Mouse (Mus musculus) liver, embryonic 14.5 days (tissue): ENCODE results near the gene Lrrc40. TPM values are rescaled to one million over a fixed set of nuclear protein-coding genes. Genes with fewer than 3 reads are reported as not detected.
"Not testable (repeated sequence)": the region's sequence is repeated elsewhere in the genome, so short reads cannot be mapped to it uniquely, and the experiment has no call there.

ENCODE experiments used
- ATAC-seq: fragments of 200-750 bp; cut with Nextera tagmentation; 2 replicates; pipeline ENCODE4 v1.8.0; 2017; ENCODE audit warnings: moderate number of reproducible peaks, mild to moderate bottlenecking, moderate library complexity; ENCODE audit not compliant: insufficient read depth
- DNase-seq, 3 experiments: peaks; one replicate each; pipeline ENCODE4 v3.0.0-alpha.2; 2012 to 2013; ENCODE audit warnings: low read depth in 3 of 3, low spot score in 3 of 3
- H3K27ac ChIP-seq: fragments of 300-500 bp; sonication (generic); 2 replicates; pipeline ENCODE4 v1.5.1; 2014; ENCODE audit warnings: moderate library complexity, mild to moderate bottlenecking, control low read depth, inconsistent platforms
- H3K27me3 ChIP-seq: fragments of 300-500 bp; sonication (generic); 2 replicates; pipeline ENCODE4 v1.6.1; 2014; ENCODE audit warnings: mild to moderate bottlenecking, low read length, moderate library complexity; ENCODE audit not compliant: control insufficient read depth, insufficient read depth
- H3K36me3 ChIP-seq: fragments of 300-500 bp; sonication (generic); replicated peaks from 2 replicates; pipeline ENCODE4 v1.6.1; 2014; ENCODE audit warnings: low read depth; ENCODE audit not compliant: control insufficient read depth, insufficient read depth
- H3K4me1 ChIP-seq, 2 experiments: fragments of 200-500 bp in 1 of 2; fragments of 300-500 bp in 1 of 2; sonication (generic) in 1 of 2; replicated peaks; 2 replicates each; pipeline ENCODE4 v1.6.1; 2012 to 2014; ENCODE audit warnings: antibody characterized with exemption in 1 of 2, inconsistent platforms in 1 of 2, low read length in 1 of 2; ENCODE audit not compliant: control insufficient read depth in 2 of 2, insufficient read depth in 2 of 2
- H3K4me2 ChIP-seq: fragments of 300-500 bp; sonication (generic); 2 replicates; pipeline ENCODE4 v1.6.1; 2014; ENCODE audit warnings: low read depth, mild to moderate bottlenecking, control low read depth, moderate library complexity
- H3K4me3 ChIP-seq, 2 experiments: fragments of 200-500 bp in 1 of 2; fragments of 300-500 bp in 1 of 2; sonication (generic) in 1 of 2; 2 replicates each; pipeline ENCODE4 v1.5.1; 2012 to 2014; ENCODE audit warnings: low read depth in 2 of 2, low read length in 2 of 2, mild to moderate bottlenecking in 2 of 2, control low read depth in 1 of 2, inconsistent platforms in 1 of 2, moderate library complexity in 1 of 2; ENCODE audit not compliant: insufficient read depth in 1 of 2
- H3K9ac ChIP-seq: fragments of 300-500 bp; sonication (generic); replicated peaks from 2 replicates; pipeline ENCODE4 v1.6.1; 2014; ENCODE audit warnings: mild to moderate bottlenecking, control low read depth, moderate library complexity
- H3K9me3 ChIP-seq: fragments of 300-500 bp; sonication (generic); 2 replicates; pipeline ENCODE4 v1.6.1; 2016; ENCODE audit warnings: low read length, mixed read lengths; ENCODE audit not compliant: control insufficient read depth
- CTCF ChIP-seq: IDR thresholded peaks from 2 replicates; pipeline ENCODE4 v1.5.1; 2016; ENCODE audit warnings: antibody characterized with exemption, low read depth, control low read depth
- EP300 ChIP-seq: IDR thresholded peaks from 2 replicates; pipeline ENCODE4 v1.6.1; 2016; ENCODE audit warnings: antibody characterized with exemption, low read depth
- WGBS: fragments of 180-500 bp; shearing (Covaris S2); extraction: QIAGEN DNeasy Blood & Tissue Kit; methylation state at CpG from one replicate; pipeline ENCODE4 v1.1.7; 2014; ENCODE audit not compliant: insufficient replicate concordance; 5-methylcytosine and 5-hydroxymethylcytosine counted together
- polyA plus RNA-seq, 2 experiments: library from polyadenylated mRNA; depleted of rRNA in 1 of 2; stranded (reverse) in 1 of 2; unstranded in 1 of 2; fragments of >200 nt; fragmentation: Nextera tagmentation in 1 of 2; extraction: Ambion mirVana in 1 of 2; gene quantifications; 2 replicates each; pipeline versions ENCODE4 v1.2.1 to v1.2.3; 2012 to 2014

Gene Lrrc40
- polyA plus RNA-seq, 2 experiments = 10.0 to 22.5 TPM

- ATAC-seq (no peak), DNase-seq (no peak)
- Histone ChIP-seq H3K4me3 (no peak overlapping the region), H3K9me3 (no peaks in the 10 kb centered on the region), H3K36me3 (no peaks in the 10 kb centered on the region), H3K4me1 (no peaks in the 10 kb centered on the region), H3K27ac (no peak overlapping the region), H3K9ac (no peak overlapping the region), H3K4me2 (no peak overlapping the region), H3K27me3 (no peaks in the 10 kb centered on the region)
- TF ChIP-seq CTCF = no peak
- no peak for TF ChIP-seq EP300
- 64% methylated on average over 5 of the region's 5 CpGs for WGBS
Observed at GRCm38 (mm10) chr3:158077828-158078227, 41.4 kb downstream of the Lrrc40 start.

- Histone ChIP-seq H3K4me2 (no peak overlapping the region), H3K27me3 (no peaks in the 10 kb centered on the region), H3K27ac (no peak overlapping the region), H3K9me3 (no peaks in the 10 kb centered on the region), H3K4me3 (no peak overlapping the region), H3K4me1 (no peaks in the 10 kb centered on the region), H3K9ac (no peak overlapping the region), H3K36me3 (no peaks in the 10 kb centered on the region)
- no peak for ATAC-seq
- 54% methylated on average over 3 of the region's 3 CpGs for WGBS
- no peak for TF ChIP-seq EP300
- TF ChIP-seq CTCF = no peak
- DNase-seq = no peak
Observed at GRCm38 (mm10) chr3:158091601-158092000, 55.1 kb downstream of the Lrrc40 start.

GRCm38 (mm10) chr3:158093919-158094318 is 57.5 kb downstream of the Lrrc40 start:
- WGBS = 52% methylated on average over 4 of the region's 4 CpGs

GRCm38 (mm10) chr3:158102043-158102442 is 65.6 kb downstream of the Lrrc40 start:
- H3K36me3 ChIP-seq, DNase-seq, H3K4me2 ChIP-seq, H3K9ac ChIP-seq, ATAC-seq, H3K4me1 ChIP-seq, H3K27ac ChIP-seq, H3K4me3 ChIP-seq, H3K9me3 ChIP-seq, H3K27me3 ChIP-seq: not testable (repeated sequence)
- WGBS = 69% methylated on average over 8 of the region's 10 CpGs

More at GRCm38 (mm10) chr3:158093919-158094318, 57.5 kb downstream of the Lrrc40 start:
- H3K9me3 ChIP-seq = no peaks in the 10 kb centered on the region
- H3K27me3 ChIP-seq = no peaks in the 10 kb centered on the region
- no peaks in the 10 kb centered on the region for H3K36me3 ChIP-seq
- no peak overlapping the region for H3K4me3 ChIP-seq
- ATAC-seq (no peak), DNase-seq (no peak)
- H3K4me1 ChIP-seq = no peaks in the 10 kb centered on the region
- no peak overlapping the region for H3K27ac ChIP-seq
- H3K9ac ChIP-seq = no peak overlapping the region
- H3K4me2 ChIP-seq = no peak overlapping the region
- TF ChIP-seq CTCF = no peak

GRCm38 (mm10) chr3:158102530-158102929 is 66.1 kb downstream of the Lrrc40 start:
- DNase-seq, H3K36me3 ChIP-seq, H3K4me1 ChIP-seq, H3K9me3 ChIP-seq, H3K4me2 ChIP-seq, H3K4me3 ChIP-seq, H3K27me3 ChIP-seq, H3K27ac ChIP-seq, ATAC-seq, H3K9ac ChIP-seq: not testable (repeated sequence)
- 52% methylated on average over 1 of the region's 1 CpGs for WGBS

- WGBS = 52% methylated on average over 2 of the region's 2 CpGs
- ATAC-seq (no peak), DNase-seq (no peak)
- Histone ChIP-seq H3K4me3 (no peak overlapping the region), H3K27ac (no peak overlapping the region), H3K9ac (no peak overlapping the region), H3K4me1 (no peaks in the 10 kb centered on the region), H3K9me3 (no peaks in the 10 kb centered on the region), H3K36me3 (no peaks in the 10 kb centered on the region), H3K27me3 (no peaks in the 10 kb centered on the region), H3K4me2 (no peak overlapping the region)
- TF ChIP-seq EP300 = no peak
- no peak for TF ChIP-seq CTCF
Observed at GRCm38 (mm10) chr3:158103467-158103866, 67.0 kb downstream of the Lrrc40 start.
